Mouse (Mus musculus): ENCODE measurements around the gene Olfr365. TPM values are rescaled to one million over a fixed set of nuclear protein-coding genes. Genes with fewer than 3 reads are reported as not detected.

Olfr365 gene
- not detected in 2 replicates for polyA plus RNA-seq (2016; fragmentation: Nextera tagmentation; extraction: Ambion mirVana)

DNA sequence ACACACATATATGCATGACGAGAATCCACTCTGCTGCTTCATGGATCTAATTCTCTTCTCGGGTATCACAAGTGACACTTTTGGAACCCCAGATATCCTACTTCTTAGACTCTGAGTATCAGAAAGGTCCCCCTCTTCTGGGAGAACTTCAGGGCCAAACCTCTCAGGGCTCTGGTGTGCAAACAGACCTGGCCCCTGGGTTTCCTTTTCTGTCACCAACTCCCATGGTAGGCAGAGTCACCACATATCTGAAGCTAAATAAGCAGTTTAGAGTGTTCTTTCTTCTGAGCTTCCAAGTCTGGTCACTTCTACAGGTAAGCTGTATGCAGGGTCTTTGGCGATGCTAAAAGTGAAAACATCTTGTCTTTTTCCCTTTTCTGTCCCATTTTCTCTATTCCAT is at the start of gene Olfr365:
Gene Olfr365, plus strand, starts transcription at position 301 of the 400 bp plus-strand sequence.
- no peak within 1 kb of the TSS for H3K27ac ChIP-seq
- DNase-seq (ENCODE audit: low spot score): no peak
- H3K36me3 ChIP-seq: no peaks in the 10 kb centered on the region
- H3K4me1 ChIP-seq: no peaks in the 10 kb centered on the region
- H3K9me3 ChIP-seq (replicated peaks): no peaks in the 10 kb centered on the region
- H3K4me3 ChIP-seq: no peak within 1 kb of the TSS
- WGBS: 81% methylated on average over 3 of the region's 3 CpGs
- H3K27me3 ChIP-seq (ENCODE audit: low read depth, poor library complexity, severe bottlenecking): no peaks in the 10 kb centered on the region

DNA sequence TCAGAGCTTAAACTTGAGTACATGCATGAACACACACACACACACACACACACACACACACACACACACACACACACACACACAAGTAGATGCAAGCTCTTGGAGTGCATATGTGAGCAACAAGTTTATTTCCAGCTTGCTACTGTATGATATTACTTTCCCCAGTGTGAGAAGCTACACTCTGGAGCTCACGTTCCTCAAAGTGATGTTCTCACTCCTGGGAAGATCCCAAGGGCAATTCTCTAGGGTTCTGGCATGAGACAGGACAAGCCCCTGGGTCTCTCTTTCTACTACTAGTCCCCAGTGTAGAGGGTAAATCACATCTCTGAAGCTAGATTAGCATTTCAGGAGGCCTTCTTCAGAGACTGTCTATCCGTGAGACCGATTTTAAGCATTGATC is 49.0 kb upstream of the Olfr365 start, which contains the start of gene Olfr364-ps1:
Gene Olfr364-ps1, plus strand, starts transcription at position 301 of the 400 bp plus-strand sequence.
- no peaks in the 10 kb centered on the region for H3K36me3 ChIP-seq
- H3K4me1 ChIP-seq: no peaks in the 10 kb centered on the region
- no peak within 1 kb of the TSS for H3K27ac ChIP-seq
- DNase-seq (ENCODE audit: low spot score): no peak
- no peak within 1 kb of the TSS for H3K4me3 ChIP-seq
- H3K9me3 ChIP-seq (replicated peaks): no peaks in the 10 kb centered on the region
- 85% methylated on average over 3 of the region's 3 CpGs for WGBS
- no peaks in the 10 kb centered on the region for H3K27me3 ChIP-seq (ENCODE audit: low read depth, poor library complexity, severe bottlenecking)

DNA sequence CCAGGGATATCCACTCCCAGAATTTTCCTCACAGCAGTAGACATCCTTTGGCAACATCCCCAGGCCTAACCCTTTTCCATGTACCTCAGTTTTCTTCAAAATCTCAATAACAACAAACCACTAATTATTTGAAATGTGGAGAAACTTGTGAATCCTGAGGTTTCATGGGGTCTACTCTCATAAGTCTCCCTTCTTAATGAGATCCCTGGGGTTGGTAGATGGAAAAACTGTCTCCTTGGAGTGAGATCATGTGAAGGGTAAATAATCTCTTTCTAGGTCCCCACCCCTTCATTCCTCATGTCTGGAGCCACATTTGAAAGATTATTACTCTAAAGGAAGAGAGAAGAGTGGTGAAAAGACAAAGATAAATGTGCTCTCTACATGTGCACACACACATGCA is 23.3 kb downstream of the Olfr365 start, which contains the start of gene Olfr366:
Gene Olfr366, plus strand, starts transcription at position 301 of the 400 bp plus-strand sequence.
- H3K27me3 ChIP-seq (ENCODE audit: low read depth, poor library complexity, severe bottlenecking): no peaks in the 10 kb centered on the region
- DNase-seq (ENCODE audit: low spot score): no peak
- H3K27ac ChIP-seq: no peak within 1 kb of the TSS
- H3K4me1 ChIP-seq: no peaks in the 10 kb centered on the region
- H3K9me3 ChIP-seq (replicated peaks): no peaks in the 10 kb centered on the region; the same call in 1 of the 2 replicates
- no peaks in the 10 kb centered on the region for H3K36me3 ChIP-seq
- H3K4me3 ChIP-seq: no peak within 1 kb of the TSS

Other genes starting within 250 kb of the Olfr365 start
- gene Olfr357, start 194.4 kb upstream of the Olfr365 start, polyA plus RNA-seq (2016; fragmentation: Nextera tagmentation; extraction: Ambion mirVana): not detected in 2 replicates
- not detected in 2 replicates for gene Olfr358, start 178.9 kb upstream of the Olfr365 start, polyA plus RNA-seq (2016; fragmentation: Nextera tagmentation; extraction: Ambion mirVana)
- not detected in 2 replicates for gene Olfr360, start 122.5 kb upstream of the Olfr365 start, polyA plus RNA-seq (2016; fragmentation: Nextera tagmentation; extraction: Ambion mirVana)
- gene Olfr361, start 98.9 kb upstream of the Olfr365 start, polyA plus RNA-seq (2016; fragmentation: Nextera tagmentation; extraction: Ambion mirVana): not detected in 2 replicates
- not detected in 2 replicates for gene Olfr362, start 70.3 kb upstream of the Olfr365 start, polyA plus RNA-seq (2016; fragmentation: Nextera tagmentation; extraction: Ambion mirVana)
- gene Olfr364-ps1, start 48.9 kb upstream of the Olfr365 start, polyA plus RNA-seq (2016; fragmentation: Nextera tagmentation; extraction: Ambion mirVana): not detected in 2 replicates
- not detected in 2 replicates for gene Olfr366, start 23.4 kb downstream of the Olfr365 start, polyA plus RNA-seq (2016; fragmentation: Nextera tagmentation; extraction: Ambion mirVana)
- gene Olfr368, start 138.3 kb downstream of the Olfr365 start, polyA plus RNA-seq (2016; fragmentation: Nextera tagmentation; extraction: Ambion mirVana): not detected in 2 replicates
- 37.2 and 43.8 TPM in 2 replicates for gene Pdcl, start 171.1 kb downstream of the Olfr365 start, polyA plus RNA-seq (2016; fragmentation: Nextera tagmentation; extraction: Ambion mirVana)
- gene Rc3h2, start 234.7 kb downstream of the Olfr365 start, polyA plus RNA-seq (2016; fragmentation: Nextera tagmentation; extraction: Ambion mirVana): 15.1 and 18.6 TPM in 2 replicates